Mouse (Mus musculus): ENCODE results near the gene Hmgn5. TPM values are rescaled to one million over a fixed set of nuclear protein-coding genes. Genes with fewer than 3 reads are reported as not detected.

The Hmgn5 gene
- polyA plus RNA-seq (2015; fragmentation: Nextera tagmentation; extraction: Ambion mirVana), result 11.3 and 15.2 TPM in 2 replicates

- no peaks in the 10 kb centered on the region for H3K27me3 ChIP-seq (ENCODE audit: control insufficient read depth, insufficient read depth, low read depth, low read length)
- H3K4me3 ChIP-seq (ENCODE audit: low read depth, low read length), result peak within 1 kb of the TSS; percentile 63
- peak within 1 kb of the TSS; percentile 84 for H3K27ac ChIP-seq (ENCODE audit: low read length)
- no peaks in the 10 kb centered on the region for H3K4me1 ChIP-seq (ENCODE audit: control insufficient read depth, low read depth, low read length)
- peak; percentile 96 for ATAC-seq (ENCODE audit: low read depth)
- WGBS (ENCODE audit: insufficient replicate concordance), result 16% methylated on average over 25 of the region's 25 CpGs
- peak within 1 kb of the TSS; percentile 56 for H3K9ac ChIP-seq (ENCODE audit: low read depth, low read length)
- H3K36me3 ChIP-seq (ENCODE audit: control insufficient read depth, insufficient read depth), result no peaks in the 10 kb centered on the region
- peak within 1 kb of the TSS; percentile 60 for H3K4me2 ChIP-seq (ENCODE audit: low read depth, low read length)
- H3K9me3 ChIP-seq (replicated peaks; ENCODE audit: control insufficient read depth, low read length), result no peaks in the 10 kb centered on the region
Measured at GRCm38 (mm10) chrX:109013283-109013682, at the start of gene Hmgn5. Gene Hmgn5 (minus strand): TSS chrX:109013404.

GRCm38 (mm10) chrX:109047773-109048172 lies 34.6 kb upstream of the Hmgn5 start:
- Histone ChIP-seq H3K9me3 (replicated peaks; ENCODE audit: control insufficient read depth, low read length) (no peaks in the 10 kb centered on the region), H3K27me3 (ENCODE audit: control insufficient read depth, insufficient read depth, low read depth, low read length) (no peaks in the 10 kb centered on the region), H3K36me3 (ENCODE audit: control insufficient read depth, insufficient read depth) (no peaks in the 10 kb centered on the region), H3K4me3 (ENCODE audit: low read depth, low read length) (no peak overlapping the region), H3K9ac (ENCODE audit: low read depth, low read length) (no peak overlapping the region), H3K4me1 (ENCODE audit: control insufficient read depth, low read depth, low read length) (no peaks in the 10 kb centered on the region), H3K27ac (ENCODE audit: low read length) (no peak overlapping the region), H3K4me2 (ENCODE audit: low read depth, low read length) (no peak overlapping the region)
- ATAC-seq (ENCODE audit: low read depth), result no peak
- 53% methylated on average over 1 of the region's 1 CpGs for WGBS (ENCODE audit: insufficient replicate concordance)

GRCm38 (mm10) chrX:109026224-109026623 lies 13.0 kb upstream of the Hmgn5 start:
- H3K4me2 ChIP-seq (ENCODE audit: low read depth, low read length), result no peak overlapping the region

GRCm38 (mm10) chrX:109020858-109021257 lies 7.7 kb upstream of the Hmgn5 start:
- Histone ChIP-seq H3K27ac (ENCODE audit: low read length) (no peak overlapping the region), H3K4me1 (ENCODE audit: control insufficient read depth, low read depth, low read length) (no peaks in the 10 kb centered on the region), H3K4me2 (ENCODE audit: low read depth, low read length) (no peak overlapping the region), H3K9ac (ENCODE audit: low read depth, low read length) (no peak overlapping the region), H3K4me3 (ENCODE audit: low read depth, low read length) (no peak overlapping the region), H3K36me3 (ENCODE audit: control insufficient read depth, insufficient read depth) (no peaks in the 10 kb centered on the region), H3K27me3 (ENCODE audit: control insufficient read depth, insufficient read depth, low read depth, low read length) (no peaks in the 10 kb centered on the region), H3K9me3 (replicated peaks; ENCODE audit: control insufficient read depth, low read length) (no peaks in the 10 kb centered on the region)
- 27% methylated on average over 2 of the region's 2 CpGs for WGBS (ENCODE audit: insufficient replicate concordance)
- ATAC-seq (ENCODE audit: low read depth), result no peak

More at GRCm38 (mm10) chrX:109026224-109026623, 13.0 kb upstream of the Hmgn5 start:
- Histone ChIP-seq H3K27ac (ENCODE audit: low read length) (no peak overlapping the region), H3K4me1 (ENCODE audit: control insufficient read depth, low read depth, low read length) (no peaks in the 10 kb centered on the region), H3K36me3 (ENCODE audit: control insufficient read depth, insufficient read depth) (no peaks in the 10 kb centered on the region), H3K9me3 (replicated peaks; ENCODE audit: control insufficient read depth, low read length) (no peaks in the 10 kb centered on the region), H3K27me3 (ENCODE audit: control insufficient read depth, insufficient read depth, low read depth, low read length) (no peaks in the 10 kb centered on the region), H3K9ac (ENCODE audit: low read depth, low read length) (no peak overlapping the region), H3K4me3 (ENCODE audit: low read depth, low read length) (no peak overlapping the region)
- no peak for ATAC-seq (ENCODE audit: low read depth)
- WGBS (ENCODE audit: insufficient replicate concordance), result 29% methylated on average over 1 of the region's 1 CpGs

GRCm38 (mm10) chrX:109014166-109014565 lies 962 bp upstream of the Hmgn5 start:
- Histone ChIP-seq H3K27ac (ENCODE audit: low read length) (no peak overlapping the region), H3K27me3 (ENCODE audit: control insufficient read depth, insufficient read depth, low read depth, low read length) (no peaks in the 10 kb centered on the region), H3K36me3 (ENCODE audit: control insufficient read depth, insufficient read depth) (no peaks in the 10 kb centered on the region), H3K4me1 (ENCODE audit: control insufficient read depth, low read depth, low read length) (no peaks in the 10 kb centered on the region), H3K9ac (ENCODE audit: low read depth, low read length) (peak overlapping the region; percentile 56; the same call in 1 of the 2 replicates), H3K4me2 (ENCODE audit: low read depth, low read length) (peak overlapping the region; percentile 60), H3K4me3 (ENCODE audit: low read depth, low read length) (peak overlapping the region; percentile 63), H3K9me3 (replicated peaks; ENCODE audit: control insufficient read depth, low read length) (no peaks in the 10 kb centered on the region)
- no peak for ATAC-seq (ENCODE audit: low read depth)
- 17% methylated on average over 4 of the region's 4 CpGs for WGBS (ENCODE audit: insufficient replicate concordance)

- H3K9ac ChIP-seq (ENCODE audit: low read depth, low read length), result peak overlapping the region; percentile 56
- H3K9me3 ChIP-seq (replicated peaks; ENCODE audit: control insufficient read depth, low read length), result no peaks in the 10 kb centered on the region
- no peaks in the 10 kb centered on the region for H3K27me3 ChIP-seq (ENCODE audit: control insufficient read depth, insufficient read depth, low read depth, low read length)
- peak; percentile 69 for ATAC-seq (ENCODE audit: low read depth)
- WGBS (ENCODE audit: insufficient replicate concordance), result 11% methylated on average over 17 of the region's 17 CpGs
- H3K4me3 ChIP-seq (ENCODE audit: low read depth, low read length), result peak overlapping the region; percentile 63
- no peaks in the 10 kb centered on the region for H3K4me1 ChIP-seq (ENCODE audit: control insufficient read depth, low read depth, low read length)
- peak overlapping the region; percentile 60 for H3K4me2 ChIP-seq (ENCODE audit: low read depth, low read length)
- no peaks in the 10 kb centered on the region for H3K36me3 ChIP-seq (ENCODE audit: control insufficient read depth, insufficient read depth)
- 0 out of 2 replicates have a peak overlapping the region, but pooled peaks have one; percentile 2 for H3K27ac ChIP-seq (ENCODE audit: low read length)
Measured at GRCm38 (mm10) chrX:109013686-109014085, 482 bp upstream of the Hmgn5 start.

- peak overlapping the region; percentile 60 for H3K4me2 ChIP-seq (ENCODE audit: low read depth, low read length)
- H3K27me3 ChIP-seq (ENCODE audit: control insufficient read depth, insufficient read depth, low read depth, low read length), result no peaks in the 10 kb centered on the region
- WGBS (ENCODE audit: insufficient replicate concordance), result 22% methylated on average over 23 of the region's 23 CpGs
- peak; percentile 61 for ATAC-seq (ENCODE audit: low read depth)
- peak overlapping the region; percentile 63 for H3K4me3 ChIP-seq (ENCODE audit: low read depth, low read length)
- no peaks in the 10 kb centered on the region for H3K36me3 ChIP-seq (ENCODE audit: control insufficient read depth, insufficient read depth)
- H3K27ac ChIP-seq (ENCODE audit: low read length), result peak overlapping the region; percentile 84
- no peaks in the 10 kb centered on the region for H3K9me3 ChIP-seq (replicated peaks; ENCODE audit: control insufficient read depth, low read length)
- H3K4me1 ChIP-seq (ENCODE audit: control insufficient read depth, low read depth, low read length), result no peaks in the 10 kb centered on the region
- peak overlapping the region; percentile 55 for H3K9ac ChIP-seq (ENCODE audit: low read depth, low read length)
Measured at GRCm38 (mm10) chrX:109012371-109013031, 703 bp downstream of the Hmgn5 start.

GRCm38 (mm10) chrX:109011611-109012185 lies 1.5 kb downstream of the Hmgn5 start:
- Histone ChIP-seq H3K4me3 (ENCODE audit: low read depth, low read length) (peak overlapping the region; percentile 63), H3K27ac (ENCODE audit: low read length) (peak overlapping the region; percentile 4; the same call in 1 of the 2 replicates), H3K4me2 (ENCODE audit: low read depth, low read length) (peak overlapping the region; percentile 60), H3K4me1 (ENCODE audit: control insufficient read depth, low read depth, low read length) (no peaks in the 10 kb centered on the region), H3K36me3 (ENCODE audit: control insufficient read depth, insufficient read depth) (no peaks in the 10 kb centered on the region), H3K9me3 (replicated peaks; ENCODE audit: control insufficient read depth, low read length) (no peaks in the 10 kb centered on the region), H3K9ac (ENCODE audit: low read depth, low read length) (peak overlapping the region; percentile 55), H3K27me3 (ENCODE audit: control insufficient read depth, insufficient read depth, low read depth, low read length) (no peaks in the 10 kb centered on the region)
- 29% methylated on average over 13 of the region's 13 CpGs for WGBS (ENCODE audit: insufficient replicate concordance)
- no peak for ATAC-seq (ENCODE audit: low read depth)

- H3K4me1 ChIP-seq (ENCODE audit: control insufficient read depth, low read depth, low read length), result no peaks in the 10 kb centered on the region
- no peaks in the 10 kb centered on the region for H3K36me3 ChIP-seq (ENCODE audit: control insufficient read depth, insufficient read depth)
- no peak for ATAC-seq (ENCODE audit: low read depth)
- 57% methylated on average over 4 of the region's 4 CpGs for WGBS (ENCODE audit: insufficient replicate concordance)
- H3K9me3 ChIP-seq (replicated peaks; ENCODE audit: control insufficient read depth, low read length), result no peaks in the 10 kb centered on the region
- H3K27me3 ChIP-seq (ENCODE audit: control insufficient read depth, insufficient read depth, low read depth, low read length), result no peaks in the 10 kb centered on the region
- H3K27ac ChIP-seq (ENCODE audit: low read length), result no peak overlapping the region
- no peak overlapping the region for H3K9ac ChIP-seq (ENCODE audit: low read depth, low read length)
- H3K4me2 ChIP-seq (ENCODE audit: low read depth, low read length), result no peak overlapping the region
- no peak overlapping the region for H3K4me3 ChIP-seq (ENCODE audit: low read depth, low read length)
Measured at GRCm38 (mm10) chrX:109001277-109001676, 11.9 kb downstream of the Hmgn5 start.
